Mouse (Mus musculus) ovary, adult 18-20 months (tissue): Measurements from ENCODE around the gene Hs6st1.

Experiments
- DNase-seq: peaks from one replicate; pipeline ENCODE4 v3.0.0; 2022; ENCODE audit warnings: low spot score, mixed read lengths

Gene Hs6st1

GRCm38 (mm10) chr1:36130307-36131035, 62.3 kb downstream of the Hs6st1 start:
- DNase-seq: peak; percentile 58

DNA sequence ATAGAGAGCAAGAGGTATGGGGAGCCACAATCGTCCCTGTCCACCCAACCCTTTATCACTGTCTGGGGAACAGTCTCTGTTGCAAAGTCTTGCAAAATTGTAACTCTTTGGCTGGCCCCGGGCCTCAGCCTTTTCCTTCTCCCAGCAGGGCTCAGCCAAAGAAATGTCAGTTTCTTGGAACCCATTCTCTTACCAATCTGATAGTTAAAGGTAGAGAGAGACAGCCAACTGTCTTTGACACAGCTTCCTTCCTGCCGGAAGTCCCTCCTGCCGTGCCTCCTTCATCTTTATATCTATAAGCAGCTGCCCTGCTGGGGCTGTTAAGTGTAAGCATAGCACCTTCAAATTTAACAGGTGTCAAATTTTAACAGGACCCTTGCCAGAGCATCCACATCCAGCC, 63.0 kb downstream of the Hs6st1 start:
- no peak for DNase-seq

- DNase-seq: no peak
Observed at GRCm38 (mm10) chr1:36131766-36132165, 63.6 kb downstream of the Hs6st1 start.

DNA sequence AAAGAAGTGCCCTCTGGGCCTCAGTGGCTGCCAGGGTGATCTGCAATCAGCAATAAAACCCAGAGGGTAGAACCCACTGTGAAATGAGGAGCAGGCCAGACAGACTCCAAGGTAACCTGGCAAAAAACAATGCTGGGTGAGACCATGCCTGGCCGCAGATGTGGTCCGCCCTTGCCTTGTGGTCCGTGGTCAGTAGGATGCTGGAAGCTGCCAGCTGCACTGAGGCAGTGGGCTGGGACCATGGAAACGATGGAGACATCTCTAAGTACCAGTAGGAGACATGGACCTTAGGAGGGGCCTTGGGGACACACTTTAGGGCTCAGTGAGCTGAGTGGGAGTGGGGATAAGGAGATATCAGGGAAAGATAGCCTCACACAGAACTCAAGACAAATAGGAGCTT, 64.0 kb downstream of the Hs6st1 start:
- DNase-seq: no peak

DNA sequence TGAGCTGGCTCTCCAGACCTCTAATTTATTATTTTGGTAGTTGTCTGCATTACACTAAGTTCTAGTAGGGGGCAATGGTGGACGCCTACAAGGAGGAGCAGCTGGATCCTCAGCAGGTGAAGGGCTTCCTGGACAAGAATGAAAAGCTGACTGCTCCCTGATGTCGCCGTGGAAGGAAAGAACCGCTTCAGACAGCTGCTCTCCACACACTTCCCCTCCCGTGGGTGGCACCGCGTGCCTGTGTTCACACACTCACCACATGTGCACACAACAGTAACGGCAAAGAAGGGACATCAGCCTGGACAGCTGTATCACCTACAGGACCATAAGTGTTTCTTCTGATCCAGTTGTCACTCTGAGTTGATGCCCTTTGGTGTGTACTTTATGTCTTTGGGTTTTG, 64.8 kb downstream of the Hs6st1 start:
- DNase-seq: no peak

GRCm38 (mm10) chr1:36133647-36134046, 65.4 kb downstream of the Hs6st1 start:
- DNase-seq: no peak

GRCm38 (mm10) chr1:36134584-36134983, 66.4 kb downstream of the Hs6st1 start:
- DNase-seq: peak; percentile 25

DNA sequence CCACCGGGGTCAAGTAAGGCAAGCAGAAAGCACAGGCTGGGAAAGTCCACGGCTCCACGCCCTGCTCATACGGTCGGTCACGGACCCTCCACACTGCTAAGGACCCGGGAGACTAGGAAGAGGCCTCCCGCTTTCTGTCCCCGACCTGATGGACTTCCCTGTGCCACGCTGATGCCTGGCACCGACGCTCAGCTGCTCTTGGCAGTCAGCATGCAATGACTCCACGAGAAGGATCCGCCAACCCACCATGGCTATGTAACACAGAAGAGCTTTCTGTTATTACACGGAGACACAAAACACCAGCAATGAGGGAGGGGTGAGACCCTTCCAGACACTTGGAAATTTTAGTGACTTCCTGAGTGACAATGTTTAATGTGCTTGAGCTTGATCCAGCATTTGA, 72.1 kb downstream of the Hs6st1 start:
- no peak for DNase-seq

DNA sequence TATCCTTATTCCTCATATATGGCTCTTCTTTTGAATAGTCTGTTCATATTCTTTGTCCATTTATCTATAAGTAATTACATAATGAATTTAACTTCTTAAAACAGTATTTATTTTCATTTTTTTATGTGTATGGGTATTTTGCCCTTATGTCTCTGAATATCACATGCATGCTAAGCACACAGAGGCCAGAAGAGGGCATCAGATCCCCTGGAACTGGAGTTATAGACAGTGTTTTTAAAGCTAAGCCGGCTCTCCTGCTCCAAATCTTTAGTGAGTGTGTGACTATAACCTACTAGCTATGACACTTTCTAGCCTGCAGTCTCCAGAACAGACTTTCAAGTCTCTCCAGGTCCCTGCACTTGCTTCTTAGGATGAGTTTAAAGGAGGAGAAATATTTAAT, 76.8 kb downstream of the Hs6st1 start:
- DNase-seq: no peak

- DNase-seq: no peak
Observed at GRCm38 (mm10) chr1:36148809-36149208, 80.6 kb downstream of the Hs6st1 start.

DNA sequence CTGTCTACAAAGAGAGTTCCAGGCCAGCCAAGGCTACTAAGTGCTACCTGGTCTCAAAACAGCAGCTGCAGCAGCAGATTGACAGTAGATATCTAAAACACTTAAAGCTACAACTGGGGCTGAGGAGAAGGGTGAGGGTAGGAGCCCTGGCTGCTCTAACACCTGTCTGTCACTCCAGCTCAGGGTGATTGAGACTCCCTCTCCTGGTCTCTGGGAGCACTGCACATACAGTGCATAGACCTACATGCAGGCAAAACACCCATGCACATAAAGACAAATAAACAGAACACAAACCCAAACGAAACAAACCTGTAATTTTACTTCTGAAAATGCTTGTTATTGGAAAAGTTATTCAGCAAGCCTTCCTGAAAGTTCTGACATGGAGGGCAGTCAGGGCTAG, 81.2 kb downstream of the Hs6st1 start:
- no peak for DNase-seq
